Mouse (Mus musculus) midbrain, embryonic 13.5 days (tissue): ENCODE measurements around the gene Bnip1. TPM values are rescaled to one million over a fixed set of nuclear protein-coding genes. Genes with fewer than 3 reads are reported as not detected.

Experiments
- ATAC-seq: fragments of 200-750 bp; cut with Nextera tagmentation; 2 replicates; pipeline ENCODE4 v1.8.0; 2017; ENCODE audit warnings: mild to moderate bottlenecking, moderate TSS enrichment, moderate library complexity
- H3K27ac ChIP-seq: fragments of 300-500 bp; sonication (generic); 2 replicates; pipeline ENCODE4 v1.5.1; 2015; ENCODE audit warnings: inconsistent platforms, mild to moderate bottlenecking, moderate library complexity
- H3K27me3 ChIP-seq: fragments of 300-500 bp; sonication (generic); 2 replicates; pipeline ENCODE4 v1.6.1; 2015; ENCODE audit warnings: mild to moderate bottlenecking, inconsistent platforms
- H3K36me3 ChIP-seq: fragments of 300-500 bp; sonication (generic); 2 replicates; pipeline ENCODE4 v1.6.1; 2015; ENCODE audit warnings: mild to moderate bottlenecking, inconsistent platforms
- H3K4me1 ChIP-seq: fragments of 300-500 bp; sonication (generic); replicated peaks from 2 replicates; pipeline ENCODE4 v1.6.1; 2015; ENCODE audit warnings: inconsistent platforms
- H3K4me2 ChIP-seq: fragments of 300-500 bp; sonication (generic); replicated peaks from 2 replicates; pipeline ENCODE4 v1.6.1; 2015; ENCODE audit warnings: moderate library complexity, mild to moderate bottlenecking, inconsistent platforms
- H3K4me3 ChIP-seq: fragments of 300-500 bp; sonication (generic); replicated peaks from 2 replicates; pipeline ENCODE4 v1.5.1; 2015; ENCODE audit warnings: mild to moderate bottlenecking, inconsistent platforms
- H3K9ac ChIP-seq: fragments of 300-500 bp; sonication (generic); replicated peaks from 2 replicates; pipeline ENCODE4 v1.6.1; 2015; ENCODE audit warnings: mild to moderate bottlenecking, inconsistent platforms
- H3K9me3 ChIP-seq: fragments of 300-500 bp; sonication (generic); 2 replicates; pipeline ENCODE4 v1.6.1; 2016; ENCODE audit warnings: mild to moderate bottlenecking, inconsistent platforms
- WGBS: fragments of 180-500 bp; shearing (Covaris S2); methylation state at CpG from one replicate; pipeline ENCODE4 v1.1.7; 2015; 5-methylcytosine and 5-hydroxymethylcytosine counted together
- polyA plus RNA-seq: library from polyadenylated mRNA; unstranded; fragments of >200 nt; fragmentation: Nextera tagmentation; extraction: Ambion mirVana; gene quantifications from 2 replicates; pipeline ENCODE4 v1.2.1, GENCODE M21; 2015

Gene Bnip1
- polyA plus RNA-seq, 1 experiment from 2014 or later: 56.2 TPM

- Histone ChIP-seq H3K9ac (no peak overlapping the region), H3K9me3 (no peaks in the 10 kb centered on the region), H3K36me3 (peaks cover 12% of the 10 kb centered on the region), H3K4me1 (no peaks in the 10 kb centered on the region), H3K4me2 (no peak overlapping the region), H3K27me3 (no peaks in the 10 kb centered on the region), H3K4me3 (no peak overlapping the region), H3K27ac (no peak overlapping the region)
- ATAC-seq: no peak
- WGBS: 79% methylated on average over 6 of the region's 6 CpGs
Observed at GRCm38 (mm10) chr17:26797379-26798128, 16.7 kb downstream of the Bnip1 start.

- H3K4me3 ChIP-seq: no peak overlapping the region
- H3K9me3 ChIP-seq: no peaks in the 10 kb centered on the region
- WGBS: 87% methylated on average over 3 of the region's 3 CpGs
- H3K27me3 ChIP-seq: no peaks in the 10 kb centered on the region
- no peak overlapping the region for H3K9ac ChIP-seq
- ATAC-seq: no peak
- no peak overlapping the region for H3K27ac ChIP-seq
- no peak overlapping the region for H3K4me2 ChIP-seq
- no peaks in the 10 kb centered on the region for H3K4me1 ChIP-seq
- no peaks in the 10 kb centered on the region for H3K36me3 ChIP-seq
Observed at GRCm38 (mm10) chr17:26802886-26803285, 22.0 kb downstream of the Bnip1 start.

- H3K4me3 ChIP-seq: no peak overlapping the region
- no peaks in the 10 kb centered on the region for H3K9me3 ChIP-seq
- H3K4me1 ChIP-seq: no peaks in the 10 kb centered on the region
- H3K27ac ChIP-seq: no peak overlapping the region
- WGBS: 81% methylated on average over 2 of the region's 2 CpGs
- no peaks in the 10 kb centered on the region for H3K36me3 ChIP-seq
- ATAC-seq: no peak
- H3K4me2 ChIP-seq: no peak overlapping the region
- H3K9ac ChIP-seq: no peak overlapping the region
- no peaks in the 10 kb centered on the region for H3K27me3 ChIP-seq
Observed at GRCm38 (mm10) chr17:26812607-26813006, 31.7 kb downstream of the Bnip1 start.

- Histone ChIP-seq H3K9ac (no peak overlapping the region), H3K9me3 (no peaks in the 10 kb centered on the region), H3K36me3 (no peaks in the 10 kb centered on the region), H3K4me3 (no peak overlapping the region), H3K4me1 (no peaks in the 10 kb centered on the region), H3K4me2 (no peak overlapping the region), H3K27ac (no peak overlapping the region), H3K27me3 (peaks cover 6% of the 10 kb centered on the region; the same call in 1 of the 2 replicates)
- ATAC-seq: no peak
- WGBS: 86% methylated on average over 9 of the region's 9 CpGs
Observed at GRCm38 (mm10) chr17:26813497-26813896, 32.6 kb downstream of the Bnip1 start.

- Histone ChIP-seq H3K4me2 (no peak overlapping the region), H3K4me3 (no peak overlapping the region), H3K36me3 (no peaks in the 10 kb centered on the region), H3K27me3 (peaks cover 6% of the 10 kb centered on the region; the same call in 1 of the 2 replicates), H3K4me1 (no peaks in the 10 kb centered on the region), H3K27ac (no peak overlapping the region), H3K9me3 (no peaks in the 10 kb centered on the region), H3K9ac (no peak overlapping the region)
- 81% methylated on average over 6 of the region's 6 CpGs for WGBS
- no peak for ATAC-seq
Observed at GRCm38 (mm10) chr17:26816810-26817209, 35.9 kb downstream of the Bnip1 start.

- peaks cover 6% of the 10 kb centered on the region; the same call in 1 of the 2 replicates for H3K27me3 ChIP-seq
- H3K27ac ChIP-seq: no peak overlapping the region
- no peak overlapping the region for H3K4me2 ChIP-seq
- no peak for ATAC-seq
- no peak overlapping the region for H3K9ac ChIP-seq
- no peaks in the 10 kb centered on the region for H3K4me1 ChIP-seq
- H3K4me3 ChIP-seq: no peak overlapping the region
- no peaks in the 10 kb centered on the region for H3K9me3 ChIP-seq
- no peaks in the 10 kb centered on the region for H3K36me3 ChIP-seq
Observed at GRCm38 (mm10) chr17:26817776-26818175, 36.9 kb downstream of the Bnip1 start.

- Histone ChIP-seq H3K36me3 (no peaks in the 10 kb centered on the region), H3K4me3 (no peak overlapping the region), H3K9ac (no peak overlapping the region), H3K4me2 (no peak overlapping the region), H3K4me1 (no peaks in the 10 kb centered on the region), H3K9me3 (no peaks in the 10 kb centered on the region), H3K27me3 (peaks cover 23% of the 10 kb centered on the region), H3K27ac (no peak overlapping the region)
- no peak for ATAC-seq
- WGBS: 80% methylated on average over 16 of the region's 17 CpGs
Observed at GRCm38 (mm10) chr17:26826131-26826530, 45.3 kb downstream of the Bnip1 start.

GRCm38 (mm10) chr17:26833806-26834205, 52.9 kb downstream of the Bnip1 start:
- no peak for ATAC-seq
- WGBS: 88% methylated on average over 2 of the region's 2 CpGs
- Histone ChIP-seq H3K27me3 (peaks cover 80% of the 10 kb centered on the region), H3K9me3 (no peaks in the 10 kb centered on the region), H3K4me1 (no peaks in the 10 kb centered on the region), H3K4me2 (no peak overlapping the region), H3K27ac (no peak overlapping the region), H3K9ac (no peak overlapping the region), H3K4me3 (no peak overlapping the region), H3K36me3 (no peaks in the 10 kb centered on the region)

GRCm38 (mm10) chr17:26834302-26834965, 53.6 kb downstream of the Bnip1 start:
- H3K4me2 ChIP-seq: no peak overlapping the region
- H3K4me1 ChIP-seq: peaks cover 3% of the 10 kb centered on the region; the same call in 1 of the 2 replicates
- H3K9ac ChIP-seq: no peak overlapping the region
- no peaks in the 10 kb centered on the region for H3K9me3 ChIP-seq
- WGBS: 75% methylated on average over 5 of the region's 5 CpGs
- H3K36me3 ChIP-seq: no peaks in the 10 kb centered on the region
- no peak overlapping the region for H3K4me3 ChIP-seq
- no peak overlapping the region for H3K27ac ChIP-seq
- no peak for ATAC-seq
- H3K27me3 ChIP-seq: peaks cover 83% of the 10 kb centered on the region

- ATAC-seq: no peak
- H3K4me2 ChIP-seq: no peak overlapping the region
- no peaks in the 10 kb centered on the region for H3K36me3 ChIP-seq
- H3K27me3 ChIP-seq: peaks cover 89% of the 10 kb centered on the region
- no peak overlapping the region for H3K27ac ChIP-seq
- H3K9me3 ChIP-seq: no peaks in the 10 kb centered on the region
- peaks cover 5% of the 10 kb centered on the region; the same call in 1 of the 2 replicates for H3K4me1 ChIP-seq
- no peak overlapping the region for H3K9ac ChIP-seq
- no peak overlapping the region for H3K4me3 ChIP-seq
- 32% methylated on average over 8 of the region's 9 CpGs for WGBS
Observed at GRCm38 (mm10) chr17:26834966-26835755, 54.3 kb downstream of the Bnip1 start.

- H3K27ac ChIP-seq: no peak overlapping the region
- H3K4me1 ChIP-seq: peaks cover 5% of the 10 kb centered on the region; the same call in 1 of the 2 replicates
- no peaks in the 10 kb centered on the region for H3K36me3 ChIP-seq
- H3K9ac ChIP-seq: no peak overlapping the region
- no peak overlapping the region for H3K4me3 ChIP-seq
- peaks cover 89% of the 10 kb centered on the region for H3K27me3 ChIP-seq
- no peaks in the 10 kb centered on the region for H3K9me3 ChIP-seq
- 6% methylated on average over 8 of the region's 8 CpGs for WGBS
- ATAC-seq: no peak
- H3K4me2 ChIP-seq: no peak overlapping the region
Observed at GRCm38 (mm10) chr17:26835956-26836355, 55.1 kb downstream of the Bnip1 start.

GRCm38 (mm10) chr17:26836377-26836776, 55.5 kb downstream of the Bnip1 start:
- no peak overlapping the region for H3K27ac ChIP-seq
- H3K36me3 ChIP-seq: no peaks in the 10 kb centered on the region
- no peak for ATAC-seq
- 5% methylated on average over 5 of the region's 5 CpGs for WGBS
- H3K27me3 ChIP-seq: peaks cover 92% of the 10 kb centered on the region
- no peak overlapping the region for H3K4me2 ChIP-seq
- no peaks in the 10 kb centered on the region for H3K9me3 ChIP-seq
- H3K9ac ChIP-seq: no peak overlapping the region
- no peak overlapping the region for H3K4me3 ChIP-seq
- peaks cover 9% of the 10 kb centered on the region for H3K4me1 ChIP-seq
